Mouse (Mus musculus) right cerebral cortex, postnatal 10 days (tissue): ENCODE results near the gene Bsg.

ENCODE experiments used
- DNase-seq, 2 experiments: peaks; one replicate each; pipeline ENCODE4 v3.0.0; 2021; ENCODE audit warnings: low spot score in 2 of 2

Bsg gene

GRCm38 (mm10) chr10:79704065-79704969 is at the start of gene Bsg:
Gene Bsg (plus strand): TSS chr10:79704491.
- peak; percentile 99 for DNase-seq

DNA sequence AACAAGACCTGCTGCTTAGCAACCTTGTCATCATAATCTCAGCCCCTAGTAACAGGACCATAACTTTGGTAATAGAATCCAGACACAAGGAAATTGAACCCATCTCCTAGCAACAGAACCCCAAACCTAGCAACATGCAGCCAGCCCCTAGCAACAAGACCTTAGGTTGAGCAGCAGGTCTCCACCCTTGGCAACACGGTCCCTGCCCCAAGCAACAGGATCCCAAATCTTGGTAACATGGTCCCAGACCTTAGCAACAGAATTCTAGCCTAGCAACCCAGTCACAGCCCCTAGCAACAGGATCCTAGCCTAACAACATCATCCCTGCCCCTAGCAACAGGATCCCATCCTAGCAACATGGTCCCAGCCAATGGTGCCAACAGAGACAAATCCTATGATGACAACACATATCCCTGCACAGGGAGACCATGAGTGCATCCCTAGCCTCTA is 49.3 kb upstream of the Bsg start:
- peak; percentile 76 to 92 for DNase-seq

DNA sequence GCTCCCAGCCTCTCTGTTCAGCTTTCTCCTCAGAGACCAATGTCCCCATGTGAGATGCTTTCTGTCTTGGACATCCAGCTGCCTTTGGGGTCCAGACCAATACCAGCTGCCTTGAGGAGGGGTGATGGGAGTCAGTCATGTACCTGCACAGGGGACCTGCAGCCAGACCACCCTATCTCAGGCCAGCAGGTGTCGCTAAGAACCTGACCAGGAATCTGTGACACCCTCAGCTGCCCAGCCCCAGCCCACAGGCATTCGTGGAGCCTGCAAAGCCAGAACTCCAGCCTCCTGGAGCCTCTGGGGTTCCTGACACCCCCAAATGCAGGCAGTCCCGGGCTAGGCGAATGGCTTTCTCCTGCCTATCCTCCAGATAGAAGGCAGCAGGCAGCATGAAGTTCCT is 45.5 kb upstream of the Bsg start:
- DNase-seq: no peak

DNA sequence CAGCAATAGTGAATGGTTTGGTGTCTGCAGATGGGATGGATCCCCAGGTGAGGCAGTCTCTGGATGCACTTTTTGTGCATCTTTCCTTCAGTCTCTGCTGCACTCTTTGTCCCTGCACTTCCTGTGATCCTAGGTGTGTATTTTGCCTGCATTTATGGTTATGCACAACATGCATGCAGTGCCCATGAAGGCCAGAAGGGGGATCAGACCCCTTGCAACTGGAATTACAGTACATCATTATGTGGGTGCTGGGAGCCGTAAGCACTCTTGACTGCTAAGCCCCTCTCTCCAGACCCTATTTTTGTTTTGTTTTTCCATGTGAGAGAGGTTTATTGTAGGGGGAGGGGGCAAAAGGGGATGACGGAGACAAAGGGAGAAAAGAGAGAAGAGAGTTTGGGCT is 44.0 kb upstream of the Bsg start:
- DNase-seq: no peak

- DNase-seq: peak in 1 of 2 experiments; percentile 26
These were observed 42.4 kb upstream of the Bsg start for GRCm38 (mm10) chr10:79661861-79662260.

DNA sequence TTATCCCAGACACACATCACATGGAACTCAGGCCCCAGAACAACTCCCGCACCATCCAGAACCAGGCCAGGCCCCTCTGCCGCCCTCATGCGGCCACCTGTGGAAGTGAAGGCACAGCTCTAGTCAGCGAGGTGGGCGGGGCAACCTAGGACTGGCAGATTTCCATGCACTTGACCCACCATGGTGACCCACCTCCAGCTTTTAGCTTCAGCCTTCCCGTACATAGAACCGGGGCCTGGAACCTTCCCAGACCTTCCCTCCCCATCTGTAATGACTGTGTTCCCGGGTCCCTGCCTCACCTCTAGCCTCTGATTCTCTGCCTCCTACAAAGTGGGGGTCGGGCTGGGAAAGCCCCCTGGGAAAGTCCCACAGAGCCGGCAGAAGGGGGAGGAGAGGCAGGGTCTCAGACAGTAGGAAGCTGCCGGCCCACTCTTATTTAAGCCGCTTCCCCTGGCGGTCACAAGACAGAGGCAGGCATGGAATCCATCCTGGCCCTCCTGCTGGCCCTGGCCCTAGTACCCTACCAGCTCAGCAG is 40.1 kb upstream of the Bsg start, which contains the start of gene Madcam1:
Gene Madcam1, plus strand, starts transcription at position 429 of the 535 bp plus-strand sequence.
- DNase-seq: peak; percentile 64 to 75

- DNase-seq: no peak
These were observed 39.2 kb upstream of the Bsg start for GRCm38 (mm10) chr10:79665051-79665450.

GRCm38 (mm10) chr10:79666493-79666892 is 37.8 kb upstream of the Bsg start:
- peak in 1 of 2 experiments; percentile 38 for DNase-seq

- DNase-seq: peak in 1 of 2 experiments; percentile 44
These were observed 36.2 kb upstream of the Bsg start for GRCm38 (mm10) chr10:79668076-79668475.

- peak; percentile 93 to 95 for DNase-seq
These were observed 35.3 kb upstream of the Bsg start, which contains the start of gene Tpgs1 for GRCm38 (mm10) chr10:79668771-79669575. Gene Tpgs1 (plus strand): TSS chr10:79669369.

DNA sequence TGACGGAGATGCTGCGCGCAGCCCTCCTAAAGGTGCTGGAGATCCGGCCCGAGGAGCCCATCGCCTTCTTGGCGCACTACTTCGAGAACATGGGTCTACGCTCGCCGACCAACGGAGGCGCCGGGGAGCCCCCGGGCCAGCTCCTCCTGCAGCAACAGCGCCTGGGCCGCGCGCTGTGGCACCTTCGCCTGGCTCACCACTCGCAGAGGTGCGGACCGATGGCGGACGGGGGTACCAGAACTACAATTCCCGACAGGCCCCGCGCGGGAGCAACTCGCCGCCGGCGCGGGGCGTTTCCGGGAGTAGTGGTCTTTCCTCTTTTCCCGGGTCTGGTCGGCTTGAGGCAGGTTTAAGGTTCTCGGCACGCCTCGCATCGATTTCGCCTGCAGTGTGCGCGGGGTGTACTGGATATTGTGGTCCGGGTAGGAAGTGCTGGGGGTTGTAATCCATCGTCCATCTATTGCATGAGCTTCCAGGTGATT is 34.7 kb upstream of the Bsg start:
- DNase-seq: peak; percentile 91 to 92

DNA sequence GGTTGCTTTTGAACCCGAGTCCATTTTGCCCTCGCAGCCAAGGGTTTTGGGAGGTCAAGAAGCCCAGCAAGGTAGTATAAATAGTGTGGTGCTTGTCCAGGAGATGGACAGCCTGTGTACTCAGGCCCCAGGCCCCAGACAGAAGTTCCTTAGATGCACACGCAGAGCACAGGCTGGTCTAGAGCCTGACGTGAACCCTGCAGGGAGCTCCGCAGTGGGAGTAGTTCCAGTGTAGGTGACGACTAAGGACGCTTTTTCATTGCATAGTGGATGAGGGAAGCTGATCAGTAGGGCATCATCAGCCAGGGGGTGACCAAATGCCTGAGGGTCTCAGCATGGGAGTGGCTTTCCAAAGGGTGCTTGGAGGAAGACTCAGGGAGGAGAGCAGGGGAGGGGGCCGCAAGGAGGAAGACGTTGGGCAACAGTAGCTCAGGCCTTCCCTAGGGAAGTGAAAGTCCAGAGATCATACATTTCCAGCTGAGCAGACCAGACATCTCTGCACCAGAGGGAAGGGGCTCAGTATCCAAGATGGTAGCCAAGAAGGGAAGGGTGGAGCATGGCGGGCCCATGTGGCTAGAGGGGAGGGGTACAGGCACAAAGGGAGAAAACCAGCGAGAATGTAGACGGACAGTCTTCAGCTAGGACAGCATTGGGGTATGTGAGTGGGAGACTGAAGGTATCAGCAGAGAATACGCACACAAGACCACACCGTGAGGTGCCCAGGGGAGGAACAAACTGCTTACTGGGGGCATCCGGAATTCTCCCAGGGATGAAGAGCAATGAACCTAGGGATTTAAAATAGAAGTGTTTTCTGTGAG is 34.0 kb upstream of the Bsg start:
- DNase-seq: peak in 1 of 2 experiments; percentile 61

DNA sequence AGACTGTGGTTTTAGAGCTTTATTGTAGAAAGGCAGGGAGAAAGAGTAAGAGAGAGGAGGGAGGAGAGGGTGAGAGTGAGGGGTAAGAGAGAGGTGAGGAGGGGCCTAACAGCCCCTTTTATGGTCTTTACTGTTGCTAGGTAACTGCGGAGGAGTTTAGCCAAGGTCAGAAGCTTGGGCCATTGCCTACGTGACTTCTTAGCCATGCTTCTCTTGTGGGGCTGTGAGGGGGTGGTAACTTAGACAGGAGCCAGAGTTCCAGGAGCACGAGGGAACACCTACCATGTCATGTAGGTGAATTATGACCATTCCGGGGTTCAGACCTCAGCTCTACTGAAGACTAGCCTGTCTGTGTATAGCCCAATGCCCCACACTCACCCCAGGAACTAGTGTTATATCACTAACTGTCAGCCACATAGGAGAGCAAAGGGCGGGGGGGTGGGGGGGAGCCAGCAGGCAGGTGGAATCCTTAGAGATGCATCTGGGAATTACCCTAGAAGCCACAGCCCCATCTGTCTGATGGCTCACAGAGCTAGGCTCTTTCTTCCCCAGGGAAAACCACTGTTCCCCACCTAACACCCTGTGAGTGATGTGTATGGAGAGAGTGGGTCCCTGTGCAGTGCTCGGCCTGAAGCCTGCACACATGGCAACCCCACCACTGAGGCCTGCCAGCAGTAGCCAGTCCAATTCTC is 32.7 kb upstream of the Bsg start:
- no peak for DNase-seq

- no peak for DNase-seq
These were observed 32.2 kb upstream of the Bsg start for GRCm38 (mm10) chr10:79672088-79672455.

DNA sequence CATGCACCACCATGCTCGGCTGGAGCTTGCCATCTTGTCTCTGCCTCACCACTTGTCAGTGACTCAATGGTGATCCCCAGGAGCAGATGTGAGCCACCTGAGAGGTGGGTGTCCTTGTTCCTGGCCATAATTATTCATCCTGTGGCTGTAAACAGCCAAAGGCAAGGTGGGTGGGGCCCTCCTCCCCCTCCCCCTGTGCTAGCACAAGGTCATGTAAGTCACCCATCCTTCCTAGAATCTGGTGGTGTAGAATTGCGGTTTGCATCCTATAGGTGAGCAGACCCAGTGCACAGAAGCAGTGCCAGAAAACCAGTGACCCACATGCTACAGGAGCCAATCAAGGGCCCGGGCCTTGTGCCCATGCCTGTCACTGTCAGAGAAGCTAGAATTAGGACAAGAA is 31.2 kb upstream of the Bsg start:
- peak in 1 of 2 experiments; percentile 36 for DNase-seq

- DNase-seq: no peak
These were observed 28.8 kb upstream of the Bsg start for GRCm38 (mm10) chr10:79675346-79676035.

DNA sequence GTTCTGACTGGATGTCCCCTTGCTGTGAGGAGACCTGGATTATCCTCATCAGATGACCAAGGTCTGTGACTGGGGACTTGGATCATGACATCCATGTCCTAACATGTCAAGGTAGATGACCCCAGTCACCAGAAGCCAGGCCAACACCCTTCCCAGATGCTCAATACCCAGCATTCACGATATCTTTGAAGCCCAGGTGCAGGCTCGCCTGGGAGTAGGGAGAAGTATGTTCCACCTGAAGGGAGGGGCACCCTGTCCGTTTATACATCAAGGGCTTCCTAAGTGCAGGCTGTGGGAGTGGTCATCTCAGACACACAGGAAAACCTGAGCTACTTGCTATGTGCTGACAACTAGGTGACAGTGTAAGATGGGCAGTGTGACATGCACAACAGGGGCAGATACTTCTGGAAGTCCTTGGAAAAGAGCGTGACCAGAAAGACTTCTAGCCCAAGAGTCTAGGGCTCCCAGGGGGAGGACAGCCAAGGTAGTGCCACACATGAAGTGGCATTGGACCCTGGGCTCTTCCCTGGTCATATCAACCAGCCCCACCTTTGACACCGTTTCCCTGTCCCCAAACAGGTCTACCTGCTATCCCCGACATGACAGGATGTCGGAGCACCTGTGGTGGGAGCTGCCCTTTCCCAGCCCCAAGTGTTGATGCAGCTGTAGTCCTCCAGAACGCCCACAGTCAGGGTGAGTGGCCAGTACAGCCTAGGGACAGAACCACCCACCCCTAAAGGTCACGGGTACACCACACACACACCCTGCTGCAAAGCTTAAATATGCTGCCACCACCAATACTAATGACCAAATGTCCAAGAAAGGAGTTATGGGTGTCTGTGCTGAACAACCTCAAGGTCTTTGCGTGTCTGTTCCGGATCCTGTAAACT is 23.4 kb upstream of the Bsg start:
- peak; percentile 48 to 74 for DNase-seq

DNA sequence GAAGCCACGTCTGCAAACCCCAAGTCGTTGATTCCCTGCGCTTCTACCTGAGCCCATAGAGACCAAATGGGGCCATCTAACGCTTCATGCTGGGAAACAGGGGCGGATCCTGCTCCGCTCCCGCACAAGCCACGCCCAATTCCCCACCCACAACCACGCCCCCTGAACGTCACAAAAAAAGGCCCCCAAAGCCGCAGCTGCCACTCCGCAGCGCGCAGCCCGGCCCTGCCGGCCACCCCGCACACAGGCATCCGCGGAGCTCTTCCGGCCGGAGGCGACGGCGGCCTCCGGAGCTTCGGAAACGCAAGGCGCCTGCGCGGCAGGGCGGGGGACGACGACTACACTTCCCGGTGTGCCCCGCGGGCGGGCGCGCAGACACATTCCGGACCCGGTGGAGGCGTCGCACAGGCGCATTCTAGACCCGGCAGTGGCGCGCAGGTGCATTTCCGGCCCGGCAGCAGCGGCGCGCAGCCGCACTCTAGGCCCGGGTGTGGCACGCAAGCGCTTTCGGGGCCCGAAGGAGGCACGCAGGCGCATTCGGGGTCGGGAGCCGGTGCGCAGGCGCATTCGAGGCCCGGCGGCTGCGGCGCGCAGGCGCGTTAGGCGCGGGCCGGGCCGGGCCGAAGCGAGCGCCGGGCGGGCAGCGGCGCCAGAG is 22.6 kb upstream of the Bsg start, which contains the start of gene Cdc34:
Gene Cdc34, plus strand, starts transcription at position 605 of the 655 bp plus-strand sequence.
- DNase-seq: peak; percentile 100
